Mouse (Mus musculus): ENCODE results near the gene Pofut2. TPM values are rescaled to one million over a fixed set of nuclear protein-coding genes. Genes with fewer than 3 reads are reported as not detected.

The Pofut2 gene
- polyA plus RNA-seq, 1 experiment from 2014 or later, result 122 TPM

- peaks cover 52% of the 10 kb centered on the region for H3K4me1 ChIP-seq
- no peak overlapping the region for H3K9ac ChIP-seq
- H3K27me3 ChIP-seq (replicated peaks), result no peaks in the 10 kb centered on the region
- no peaks in the 10 kb centered on the region for H3K36me3 ChIP-seq
- H3K27ac ChIP-seq (replicated peaks), result no peak overlapping the region
- no peak overlapping the region for H3K4me3 ChIP-seq
- no peaks in the 10 kb centered on the region for H3K9me3 ChIP-seq
- no peak for ATAC-seq (ENCODE audit: extremely low read depth, insufficient number of reproducible peaks, low FRiP score, low TSS enrichment)
- H3K4me2 ChIP-seq, result no peak overlapping the region
- WGBS, result 76% methylated on average over 1 of the region's 1 CpGs
Observed at GRCm38 (mm10) chr10:77233230-77233629, 25.8 kb upstream of the Pofut2 start.

- Histone ChIP-seq H3K4me1 (peaks cover 34% of the 10 kb centered on the region), H3K36me3 (no peaks in the 10 kb centered on the region), H3K9me3 (no peaks in the 10 kb centered on the region), H3K4me3 (no peak overlapping the region), H3K27ac (replicated peaks) (no peak overlapping the region), H3K9ac (no peak overlapping the region), H3K27me3 (replicated peaks) (no peaks in the 10 kb centered on the region), H3K4me2 (no peak overlapping the region)
- 65% methylated on average over 12 of the region's 12 CpGs for WGBS
- no peak for ATAC-seq (ENCODE audit: extremely low read depth, insufficient number of reproducible peaks, low FRiP score, low TSS enrichment)
Observed at GRCm38 (mm10) chr10:77234991-77235616, 23.9 kb upstream of the Pofut2 start.

GRCm38 (mm10) chr10:77237795-77238580, 21.0 kb upstream of the Pofut2 start:
- no peaks in the 10 kb centered on the region for H3K9me3 ChIP-seq
- H3K9ac ChIP-seq, result no peak overlapping the region
- H3K4me3 ChIP-seq, result no peak overlapping the region
- no peaks in the 10 kb centered on the region for H3K27me3 ChIP-seq (replicated peaks)
- H3K27ac ChIP-seq (replicated peaks), result no peak overlapping the region
- H3K36me3 ChIP-seq, result no peaks in the 10 kb centered on the region
- ATAC-seq (ENCODE audit: extremely low read depth, insufficient number of reproducible peaks, low FRiP score, low TSS enrichment), result no peak
- WGBS, result 53% methylated on average over 16 of the region's 16 CpGs
- peaks cover 19% of the 10 kb centered on the region for H3K4me1 ChIP-seq
- H3K4me2 ChIP-seq, result no peak overlapping the region

GRCm38 (mm10) chr10:77240764-77241163, 18.3 kb upstream of the Pofut2 start:
- no peaks in the 10 kb centered on the region for H3K36me3 ChIP-seq
- ATAC-seq (ENCODE audit: extremely low read depth, insufficient number of reproducible peaks, low FRiP score, low TSS enrichment), result no peak
- WGBS, result 66% methylated on average over 8 of the region's 8 CpGs
- H3K27me3 ChIP-seq (replicated peaks), result no peaks in the 10 kb centered on the region
- H3K4me3 ChIP-seq, result no peak overlapping the region
- peaks cover 27% of the 10 kb centered on the region for H3K4me1 ChIP-seq
- 0 out of 2 replicates have a peak overlapping the region, but pooled peaks have one; percentile 5 for H3K27ac ChIP-seq (replicated peaks)
- H3K9ac ChIP-seq, result no peak overlapping the region
- H3K9me3 ChIP-seq, result no peaks in the 10 kb centered on the region
- H3K4me2 ChIP-seq, result no peak overlapping the region

- Histone ChIP-seq H3K9me3 (no peaks in the 10 kb centered on the region), H3K4me2 (no peak overlapping the region), H3K9ac (no peak overlapping the region), H3K4me3 (no peak overlapping the region), H3K27me3 (replicated peaks) (no peaks in the 10 kb centered on the region), H3K4me1 (peaks cover 29% of the 10 kb centered on the region), H3K27ac (replicated peaks) (no peak overlapping the region), H3K36me3 (no peaks in the 10 kb centered on the region)
- 65% methylated on average over 3 of the region's 3 CpGs for WGBS
- ATAC-seq (ENCODE audit: extremely low read depth, insufficient number of reproducible peaks, low FRiP score, low TSS enrichment), result no peak
Observed at GRCm38 (mm10) chr10:77242396-77242795, 16.6 kb upstream of the Pofut2 start.

- H3K36me3 ChIP-seq, result no peaks in the 10 kb centered on the region
- no peak overlapping the region for H3K27ac ChIP-seq (replicated peaks)
- no peak overlapping the region for H3K4me2 ChIP-seq
- no peak overlapping the region for H3K9ac ChIP-seq
- ATAC-seq (ENCODE audit: extremely low read depth, insufficient number of reproducible peaks, low FRiP score, low TSS enrichment), result no peak
- H3K27me3 ChIP-seq (replicated peaks), result no peaks in the 10 kb centered on the region
- no peak overlapping the region for H3K4me3 ChIP-seq
- H3K9me3 ChIP-seq, result no peaks in the 10 kb centered on the region
- 74% methylated on average over 14 of the region's 14 CpGs for WGBS
- H3K4me1 ChIP-seq, result peaks cover 29% of the 10 kb centered on the region
Observed at GRCm38 (mm10) chr10:77242871-77243270, 16.1 kb upstream of the Pofut2 start.

- H3K9me3 ChIP-seq, result no peaks in the 10 kb centered on the region
- no peak overlapping the region for H3K4me2 ChIP-seq
- no peaks in the 10 kb centered on the region for H3K36me3 ChIP-seq
- ATAC-seq (ENCODE audit: extremely low read depth, insufficient number of reproducible peaks, low FRiP score, low TSS enrichment), result no peak
- no peak overlapping the region for H3K4me3 ChIP-seq
- H3K27me3 ChIP-seq (replicated peaks), result no peaks in the 10 kb centered on the region
- H3K27ac ChIP-seq (replicated peaks), result no peak overlapping the region
- WGBS, result 73% methylated on average over 11 of the region's 11 CpGs
- H3K4me1 ChIP-seq, result peaks cover 28% of the 10 kb centered on the region
- H3K9ac ChIP-seq, result no peak overlapping the region
Observed at GRCm38 (mm10) chr10:77243572-77244161, 15.4 kb upstream of the Pofut2 start.

GRCm38 (mm10) chr10:77244777-77245176, 14.2 kb upstream of the Pofut2 start:
- WGBS, result 86% methylated on average over 6 of the region's 6 CpGs
- no peaks in the 10 kb centered on the region for H3K36me3 ChIP-seq

GRCm38 (mm10) chr10:77247048-77247447, 12.0 kb upstream of the Pofut2 start:
- Histone ChIP-seq H3K4me3 (no peak overlapping the region), H3K4me1 (peaks cover 43% of the 10 kb centered on the region), H3K9me3 (no peaks in the 10 kb centered on the region), H3K4me2 (no peak overlapping the region), H3K36me3 (no peaks in the 10 kb centered on the region), H3K27me3 (replicated peaks) (no peaks in the 10 kb centered on the region), H3K9ac (no peak overlapping the region), H3K27ac (replicated peaks) (no peak overlapping the region)
- WGBS, result 74% methylated on average over 5 of the region's 5 CpGs
- ATAC-seq (ENCODE audit: extremely low read depth, insufficient number of reproducible peaks, low FRiP score, low TSS enrichment), result no peak

More at GRCm38 (mm10) chr10:77244777-77245176, 14.2 kb upstream of the Pofut2 start:
- H3K9ac ChIP-seq, result no peak overlapping the region
- no peak overlapping the region for H3K4me2 ChIP-seq
- no peak overlapping the region for H3K4me3 ChIP-seq
- H3K9me3 ChIP-seq, result no peaks in the 10 kb centered on the region
- no peaks in the 10 kb centered on the region for H3K27me3 ChIP-seq (replicated peaks)
- ATAC-seq (ENCODE audit: extremely low read depth, insufficient number of reproducible peaks, low FRiP score, low TSS enrichment), result no peak
- H3K4me1 ChIP-seq, result peaks cover 28% of the 10 kb centered on the region
- H3K27ac ChIP-seq (replicated peaks), result no peak overlapping the region

GRCm38 (mm10) chr10:77247707-77248106, 11.3 kb upstream of the Pofut2 start:
- H3K27ac ChIP-seq (replicated peaks), result no peak overlapping the region

GRCm38 (mm10) chr10:77251223-77251783, 7.7 kb upstream of the Pofut2 start:
- H3K36me3 ChIP-seq, result no peaks in the 10 kb centered on the region
- peak overlapping the region; percentile 76 for H3K27ac ChIP-seq (replicated peaks)
- peak overlapping the region; percentile 20; the same call in 1 of the 2 replicates for H3K4me3 ChIP-seq
- peak overlapping the region; percentile 55 for H3K4me2 ChIP-seq
- peaks cover 38% of the 10 kb centered on the region for H3K4me1 ChIP-seq
- H3K9me3 ChIP-seq, result no peaks in the 10 kb centered on the region
- ATAC-seq (ENCODE audit: extremely low read depth, insufficient number of reproducible peaks, low FRiP score, low TSS enrichment), result no peak
- peak overlapping the region; percentile 59 for H3K9ac ChIP-seq
- 47% methylated on average over 18 of the region's 18 CpGs for WGBS
- no peaks in the 10 kb centered on the region for H3K27me3 ChIP-seq (replicated peaks)

More at GRCm38 (mm10) chr10:77247707-77248106, 11.3 kb upstream of the Pofut2 start:
- no peak overlapping the region for H3K4me3 ChIP-seq
- no peaks in the 10 kb centered on the region for H3K9me3 ChIP-seq
- no peaks in the 10 kb centered on the region for H3K27me3 ChIP-seq (replicated peaks)
- H3K4me1 ChIP-seq, result peaks cover 43% of the 10 kb centered on the region
- no peak overlapping the region for H3K9ac ChIP-seq
- H3K36me3 ChIP-seq, result no peaks in the 10 kb centered on the region
- no peak for ATAC-seq (ENCODE audit: extremely low read depth, insufficient number of reproducible peaks, low FRiP score, low TSS enrichment)
- H3K4me2 ChIP-seq, result no peak overlapping the region
- WGBS, result 61% methylated on average over 7 of the region's 7 CpGs

Data from heart, embryonic 13.5 days (tissue).